ENCODE assay signal across 9 mouse cellular contexts in genomic region chr2:5090385-5090784, GRCm38 (mm10). TPM values are rescaled to one million over a fixed set of nuclear protein-coding genes. Genes with fewer than 3 reads are reported as not detected.
DNase-seq lines count a peak whose midpoint lies in the region; ATAC-seq and TF ChIP-seq lines count a peak whose summit lies in the region.
"Not testable (repeated sequence)": the region's sequence is repeated elsewhere in the genome, so short reads cannot be mapped to it uniquely, and the experiment has no call there.
"Had no signal": no experiment of that assay in that cellular context is flagged by ENCODE, and none has a peak within 500 bp of the region (broad histone marks: within the 10 kb centered on the region; RNA-seq: fewer than 3 reads in every experiment).

No protein-coding gene starts in this region.

- peak; percentile 78 for TF ChIP-seq CTCF in Patski (IDR thresholded peaks at IDR 0.05)

- not testable (repeated sequence) for H3K4me1 ChIP-seq in midbrain, embryonic 11.5 days (ENCODE audit: control insufficient read depth, insufficient read depth, low read length)

- H3K36me3 ChIP-seq in midbrain, embryonic 11.5 days (ENCODE audit: control insufficient read depth, insufficient read depth, low read length) = not testable (repeated sequence)

- H3K27ac ChIP-seq in midbrain, embryonic 11.5 days (ENCODE audit: low read depth, low read length) = not testable (repeated sequence)

- not testable (repeated sequence) for H3K9me3 ChIP-seq in midbrain, embryonic 11.5 days (ENCODE audit: control insufficient read depth, low read length)

- WGBS in midbrain, embryonic 11.5 days = 92% methylated on average over 3 of the region's 4 CpGs

- not testable (repeated sequence) for H3K27me3 ChIP-seq in Patski; midbrain, embryonic 11.5 days (ENCODE audit: control insufficient read depth, insufficient read depth, low read length)

- POLR2A ChIA-PET in Patski (lab: Charles Lee) = interaction anchor here (0.5 to 1.0 kb wide), 3 partner anchors 10 to 484 kb away, joined by 3 to 7 read pairs (median 4); no protein-coding TSS in a partner anchor

- CTCF ChIA-PET in Patski (lab: Charles Lee) = interaction anchor here (0.6 to 3.3 kb wide), 28 partner anchors 8 to 723 kb away, joined by 3 to 49 read pairs (median 4); no protein-coding TSS in a partner anchor

- not testable (repeated sequence) for H3K4me2 ChIP-seq in midbrain, embryonic 11.5 days

- in situ Hi-C loops in Patski (cut with MboI; ENCODE audit: low pct_unique_long_range_greater_than_20kb) = loop anchor here (10.0 kb wide), 2 partner anchors 194 to 714 kb away; no protein-coding TSS in a partner anchor

- peak; percentile 68 for DNase-seq in 3T3-L1 (ENCODE audit: low read depth, low spot score)
- DNase-seq in Patski (ENCODE audit: low read depth, low spot score) = not testable (repeated sequence)
- DNase-seq in embryo, embryonic 10 days (ENCODE audit: low spot score) = peak; percentile 61
- DNase-seq in heart, adult 18-20 months = peak; percentile 13 to 28
- peak; percentile 6 for DNase-seq in kidney, adult 11 months
- DNase-seq in left cerebral cortex, adult 18-20 months (ENCODE audit: low spot score in 2 of 2) = peak; percentile 15 to 55
- peak; percentile 71 for DNase-seq in midbrain, embryonic 11.5 days (ENCODE audit: low spot score, missing footprints)
- DNase-seq in right cerebral cortex, adult 18-20 months = peak; percentile 48

- ATAC-seq in Patski = not testable (repeated sequence)
- ATAC-seq in midbrain, embryonic 11.5 days (ENCODE audit: low FRiP score) = peak; percentile 38; the same call in 1 of the 2 replicates

- H3K9ac ChIP-seq in midbrain, embryonic 11.5 days (ENCODE audit: low read length) = not testable (repeated sequence)

- H3K4me3 ChIP-seq in midbrain, embryonic 11.5 days (ENCODE audit: low read depth, low read length) = not testable (repeated sequence)

RNA-seq across cellular contexts. Expression of gene Optn, which starts 26.5 kb away (rescaled TPM):
- 36.8 TPM for polyA plus RNA-seq in Patski (2021)
- 100 to 1,000 TPM in 1 of 2 experiments, 10 to 100 TPM in 1; 88.3 to 107 TPM for total RNA-seq in heart, adult 18-20 months (2021)
- total RNA-seq in left cerebral cortex, adult 18-20 months (2021) = 10 to 100 TPM; 19.3 to 20.7 TPM
- polyA plus RNA-seq in midbrain, embryonic 11.5 days (2014; fragmentation: Nextera tagmentation; extraction: Ambion mirVana) = 4.3 and 5.2 TPM in 2 replicates

RNA-seq across cellular contexts. Expression of gene Ccdc3, which starts 47.2 kb away (rescaled TPM):
- 0.24 TPM for polyA plus RNA-seq in Patski (2021)
- total RNA-seq in heart, adult 18-20 months (2021) = 1 to 10 TPM; 2.9 to 4.7 TPM
- 10 to 100 TPM; 15.9 to 16.7 TPM for total RNA-seq in left cerebral cortex, adult 18-20 months (2021)
- polyA plus RNA-seq in midbrain, embryonic 11.5 days (2014; fragmentation: Nextera tagmentation; extraction: Ambion mirVana) = 4.3 and 5.1 TPM in 2 replicates
- polyA plus RNA-seq: macrophage had no signal

Comparison
In these comparisons a context has a peak if more than half of its experiments do, and no peak if none do; other contexts are left out.
1. RNA of gene Optn, which starts 26.5 kb away (total RNA-seq): 88.3 to 107 TPM in heart, adult 18-20 months; 19.3 to 20.7 TPM in left cerebral cortex, adult 18-20 months; every median in the first group is over 4 times any median in the second.